Mouse (Mus musculus): ENCODE results near the gene Myo15b. TPM values are rescaled to one million over a fixed set of nuclear protein-coding genes. Genes with fewer than 3 reads are reported as not detected.

Gene Myo15b
- 0.12 and 0.28 TPM in 2 replicates for polyA plus RNA-seq (2014; fragmentation: Nextera tagmentation; extraction: Ambion mirVana)

DNA sequence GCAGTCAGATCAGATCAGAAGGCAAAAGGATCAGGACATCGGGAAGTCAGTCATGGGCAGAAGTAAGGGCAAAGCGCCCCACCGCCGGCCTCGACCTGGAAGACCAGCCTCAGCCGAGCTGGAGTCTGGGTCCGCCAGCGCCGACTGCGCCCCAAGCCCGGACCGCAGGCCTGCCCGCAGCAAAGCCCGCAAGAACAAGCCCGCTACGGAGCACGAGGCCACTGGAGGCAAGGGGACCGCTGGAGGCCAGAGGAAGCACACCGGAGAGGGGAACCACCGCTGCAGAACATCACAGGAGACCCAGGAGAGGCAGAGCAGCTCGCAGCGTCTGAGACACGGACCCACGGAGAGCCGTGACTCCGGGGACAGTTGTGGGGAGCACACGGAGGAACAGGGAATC lies at the start of gene Myo15b:
Gene Myo15b (plus strand): TSS at position 53 of the 400 bp plus-strand sequence.
- TF ChIP-seq CTCF (IDR thresholded peaks at IDR 0.05; ENCODE audit: low read depth), result no peak
- H3K27ac ChIP-seq (ENCODE audit: low read depth), result no peak within 1 kb of the TSS
- H3K4me3 ChIP-seq (ENCODE audit: low read depth, low read length), result peak within 1 kb of the TSS; percentile 42
- H3K4me2 ChIP-seq, result peak within 1 kb of the TSS; percentile 68
- no peaks in the 10 kb centered on the region for H3K9me3 ChIP-seq (ENCODE audit: low read depth, low read length)
- no peak for DNase-seq
- 11% methylated on average over 27 of the region's 27 CpGs for WGBS
- H3K27me3 ChIP-seq (ENCODE audit: insufficient read depth, low read length), result peaks cover 33% of the 10 kb centered on the region
- H3K36me3 ChIP-seq (ENCODE audit: insufficient read depth), result 0 out of 2 replicates have a peak, but pooled peaks cover 9% of the 10 kb centered on the region
- H3K4me1 ChIP-seq (ENCODE audit: insufficient read depth), result no peaks in the 10 kb centered on the region
- no peak for ATAC-seq (ENCODE audit: insufficient read depth)
- H3K9ac ChIP-seq, result peak within 1 kb of the TSS; percentile 44

DNA sequence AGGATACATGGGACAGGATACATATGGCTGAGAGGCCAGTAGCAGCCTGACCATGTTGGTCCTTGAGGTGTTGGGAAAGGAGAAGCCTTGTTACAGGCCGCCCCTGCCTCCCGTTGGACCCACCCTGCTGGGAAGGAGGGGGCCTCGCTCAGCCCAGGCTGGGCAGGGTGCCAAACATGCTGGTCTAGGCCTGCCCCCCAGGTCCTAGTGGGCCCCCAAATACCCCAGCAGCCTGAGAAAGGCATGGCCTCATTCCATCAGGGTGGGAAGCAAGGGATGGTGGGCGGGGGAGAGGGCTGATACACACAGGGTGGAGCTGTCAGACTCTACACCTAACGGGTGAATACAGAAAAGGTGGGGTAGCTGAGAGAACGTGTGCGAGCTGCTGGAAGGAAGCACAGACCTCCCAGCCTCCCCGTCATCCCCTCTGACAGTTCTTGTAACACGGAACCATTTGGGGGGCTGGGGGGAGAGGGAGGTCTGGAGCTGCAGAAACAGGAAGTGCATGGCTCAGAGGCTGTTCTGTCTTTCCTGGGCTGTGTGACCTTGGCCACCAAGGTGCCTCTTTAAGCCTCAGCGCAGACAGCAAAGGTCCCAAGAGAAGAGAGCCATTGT lies 49.4 kb upstream of the Myo15b start:
- DNase-seq (peak; percentile 78), ATAC-seq (ENCODE audit: insufficient read depth) (peak; percentile 12; the same call in 1 of the 2 replicates)
- no peaks in the 10 kb centered on the region for H3K27me3 ChIP-seq (ENCODE audit: insufficient read depth, low read length)
- 19% methylated on average over 10 of the region's 10 CpGs for WGBS
- H3K27ac ChIP-seq (ENCODE audit: low read depth), result peak overlapping the region; percentile 76
- H3K4me1 ChIP-seq (ENCODE audit: insufficient read depth), result peaks cover 38% of the 10 kb centered on the region
- TF ChIP-seq CTCF (IDR thresholded peaks at IDR 0.05; ENCODE audit: low read depth), result no peak
- peaks cover 47% of the 10 kb centered on the region for H3K36me3 ChIP-seq (ENCODE audit: insufficient read depth)
- peak overlapping the region; percentile 39 for H3K9ac ChIP-seq
- no peaks in the 10 kb centered on the region for H3K9me3 ChIP-seq (ENCODE audit: low read depth, low read length)
- H3K4me2 ChIP-seq, result peak overlapping the region; percentile 95
- peak overlapping the region; percentile 3 for H3K4me3 ChIP-seq (ENCODE audit: low read depth, low read length)

DNA sequence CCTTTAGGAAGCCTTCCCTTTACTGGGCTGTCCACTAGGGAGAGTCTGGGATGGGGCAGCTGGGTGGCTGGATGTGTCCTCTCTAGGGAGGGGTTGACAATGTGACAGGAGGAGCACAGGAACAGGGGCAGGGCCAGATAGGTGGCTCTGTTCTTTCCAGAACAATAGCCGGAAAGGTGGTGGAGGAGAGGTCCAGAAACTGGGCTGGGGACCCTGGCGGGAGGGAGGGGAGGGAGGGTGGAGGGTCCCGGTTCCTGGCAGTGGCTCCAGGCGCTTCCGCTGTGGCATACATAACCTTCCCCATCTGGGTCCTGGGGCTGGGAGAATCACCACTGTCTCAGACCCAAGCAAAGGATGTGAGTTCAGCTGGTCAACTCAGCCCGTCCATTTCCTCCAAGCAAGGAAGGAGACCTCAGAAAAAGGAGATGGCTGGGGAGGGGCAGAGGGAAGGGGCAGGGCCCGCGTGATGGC lies 48.9 kb upstream of the Myo15b start:
- WGBS, result 53% methylated on average over 8 of the region's 8 CpGs
- H3K27me3 ChIP-seq (ENCODE audit: insufficient read depth, low read length), result no peaks in the 10 kb centered on the region
- peak; percentile 68 for DNase-seq
- H3K27ac ChIP-seq (ENCODE audit: low read depth), result peak overlapping the region; percentile 76
- H3K4me1 ChIP-seq (ENCODE audit: insufficient read depth), result peaks cover 38% of the 10 kb centered on the region
- H3K4me2 ChIP-seq, result peak overlapping the region; percentile 95
- peak; percentile 5; the same call in 1 of the 2 replicates for ATAC-seq (ENCODE audit: insufficient read depth)
- H3K9ac ChIP-seq, result peak overlapping the region; percentile 39; the same call in 1 of the 2 replicates
- no peaks in the 10 kb centered on the region for H3K9me3 ChIP-seq (ENCODE audit: low read depth, low read length)
- H3K4me3 ChIP-seq (ENCODE audit: low read depth, low read length), result peak overlapping the region; percentile 3
- TF ChIP-seq CTCF (IDR thresholded peaks at IDR 0.05; ENCODE audit: low read depth), result no peak
- peaks cover 42% of the 10 kb centered on the region for H3K36me3 ChIP-seq (ENCODE audit: insufficient read depth)

DNA sequence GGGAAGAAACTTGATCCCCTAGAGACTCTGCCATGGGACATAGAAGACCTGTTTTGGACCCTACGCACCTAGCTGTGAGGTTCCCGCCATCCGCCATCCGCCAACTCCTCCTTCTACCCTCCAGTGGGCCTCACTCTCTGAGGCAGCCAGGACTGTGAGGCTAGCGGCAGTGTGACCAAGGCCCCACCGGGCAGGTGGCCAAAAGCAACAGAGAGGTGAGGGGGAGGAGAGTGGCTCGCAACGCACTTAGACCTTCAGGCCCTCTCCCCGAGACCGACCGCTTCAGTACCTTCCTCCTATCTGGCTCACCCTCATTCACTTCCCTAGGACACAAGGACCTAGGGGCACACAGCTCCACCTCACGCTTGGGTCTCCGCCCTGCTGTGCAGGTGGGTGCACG lies 47.8 kb upstream of the Myo15b start:
- H3K27ac ChIP-seq (ENCODE audit: low read depth), result peak overlapping the region; percentile 76
- H3K4me3 ChIP-seq (ENCODE audit: low read depth, low read length), result peak overlapping the region; percentile 86
- no peak for TF ChIP-seq CTCF (IDR thresholded peaks at IDR 0.05; ENCODE audit: low read depth)
- peak overlapping the region; percentile 95 for H3K4me2 ChIP-seq
- H3K36me3 ChIP-seq (ENCODE audit: insufficient read depth), result peaks cover 32% of the 10 kb centered on the region
- H3K4me1 ChIP-seq (ENCODE audit: insufficient read depth), result peaks cover 38% of the 10 kb centered on the region
- H3K27me3 ChIP-seq (ENCODE audit: insufficient read depth, low read length), result no peaks in the 10 kb centered on the region
- peak; percentile 75 for DNase-seq
- 42% methylated on average over 14 of the region's 14 CpGs for WGBS
- H3K9ac ChIP-seq, result 0 out of 2 replicates have a peak overlapping the region, but pooled peaks have one; percentile 29
- H3K9me3 ChIP-seq (ENCODE audit: low read depth, low read length), result no peaks in the 10 kb centered on the region
- ATAC-seq (ENCODE audit: insufficient read depth), result no peak

DNA sequence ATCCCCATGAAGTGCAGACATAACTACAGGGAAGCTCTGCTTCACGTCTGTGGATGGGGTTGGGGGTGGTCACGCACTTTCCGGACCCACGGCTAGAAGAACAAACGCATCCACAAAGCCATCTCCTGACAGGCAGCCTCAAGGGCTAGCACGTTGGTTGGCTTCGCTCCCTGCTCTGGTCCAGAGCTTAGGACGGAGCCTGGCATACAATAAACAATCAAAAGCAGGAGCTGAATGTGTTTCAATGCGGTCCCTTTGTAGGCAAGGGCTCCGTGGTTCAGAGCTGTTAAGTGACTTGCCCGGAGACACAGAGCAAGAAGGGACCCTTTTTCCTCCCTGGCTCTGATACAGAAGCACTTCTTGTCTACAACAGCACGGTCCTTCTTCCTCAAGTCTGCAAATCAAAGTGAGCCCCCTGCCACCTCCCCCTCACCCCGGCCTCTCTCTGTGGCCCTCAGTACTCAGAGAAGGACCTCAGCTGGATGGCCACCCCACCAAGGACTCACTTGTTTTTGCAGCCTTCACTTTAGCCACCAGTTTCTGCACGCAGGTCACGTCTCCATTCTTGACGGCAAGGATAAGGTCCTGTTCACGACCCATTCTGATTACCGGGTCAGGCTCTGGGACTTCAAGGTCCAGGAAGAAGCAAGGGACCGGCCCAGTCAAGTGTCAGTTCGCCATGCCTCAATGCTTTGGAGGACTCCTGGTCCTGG lies 46.7 kb upstream of the Myo15b start:
- 70% methylated on average over 20 of the region's 20 CpGs for WGBS
- Histone ChIP-seq H3K27ac (ENCODE audit: low read depth) (peak overlapping the region; percentile 25; the same call in 1 of the 2 replicates), H3K9me3 (ENCODE audit: low read depth, low read length) (no peaks in the 10 kb centered on the region), H3K4me2 (peak overlapping the region; percentile 95), H3K4me3 (ENCODE audit: low read depth, low read length) (peak overlapping the region; percentile 86), H3K27me3 (ENCODE audit: insufficient read depth, low read length) (no peaks in the 10 kb centered on the region), H3K9ac (peak overlapping the region; percentile 86), H3K36me3 (ENCODE audit: insufficient read depth) (peaks cover 26% of the 10 kb centered on the region), H3K4me1 (ENCODE audit: insufficient read depth) (peaks cover 38% of the 10 kb centered on the region)
- no peak for DNase-seq
- no peak for TF ChIP-seq CTCF (IDR thresholded peaks at IDR 0.05; ENCODE audit: low read depth)
- ATAC-seq (ENCODE audit: insufficient read depth), result no peak

DNA sequence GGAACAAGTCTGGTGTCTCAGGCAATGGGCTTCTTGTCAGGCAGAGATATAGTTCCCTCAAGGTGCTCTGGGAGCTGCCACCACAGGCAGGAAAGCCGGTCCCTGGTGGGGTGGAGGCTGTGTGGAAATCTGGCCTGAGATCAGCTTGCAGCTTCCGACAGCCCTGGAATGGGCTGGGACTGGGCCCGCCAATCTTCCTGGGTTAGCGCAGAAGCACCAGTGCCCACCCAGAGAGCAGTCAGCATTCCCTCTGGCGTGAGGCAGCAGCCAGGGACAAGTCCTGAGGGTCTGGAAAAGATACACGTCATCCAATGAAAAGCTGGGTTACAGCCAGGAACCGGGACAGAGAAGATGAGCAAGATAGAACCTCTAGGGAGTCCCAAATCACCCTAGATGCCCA lies 46.1 kb upstream of the Myo15b start:
- peak overlapping the region; percentile 86 for H3K9ac ChIP-seq
- H3K9me3 ChIP-seq (ENCODE audit: low read depth, low read length), result no peaks in the 10 kb centered on the region
- H3K27me3 ChIP-seq (ENCODE audit: insufficient read depth, low read length), result no peaks in the 10 kb centered on the region
- 36% methylated on average over 7 of the region's 7 CpGs for whole genome bisulfite sequencing
- DNase-seq (no peak), ATAC-seq (ENCODE audit: insufficient read depth) (no peak)
- H3K36me3 ChIP-seq (ENCODE audit: insufficient read depth), result peaks cover 26% of the 10 kb centered on the region
- H3K27ac ChIP-seq (ENCODE audit: low read depth), result peak overlapping the region; percentile 25; the same call in 1 of the 2 replicates
- H3K4me2 ChIP-seq, result peak overlapping the region; percentile 95
- H3K4me3 ChIP-seq (ENCODE audit: low read depth, low read length), result peak overlapping the region; percentile 86
- peaks cover 38% of the 10 kb centered on the region for H3K4me1 ChIP-seq (ENCODE audit: insufficient read depth)
- no peak for TF ChIP-seq CTCF (IDR thresholded peaks at IDR 0.05; ENCODE audit: low read depth)
